Mouse (Mus musculus): ENCODE measurements around the gene Tfpt. TPM values are rescaled to one million over a fixed set of nuclear protein-coding genes. Genes with fewer than 3 reads are reported as not detected.
A peak's percentile ranks its signal among the peaks of the same experiment; 100 is the strongest.

The Tfpt gene
- polyA plus RNA-seq, 1 experiment from 2014 or later: 25.2 TPM

DNA sequence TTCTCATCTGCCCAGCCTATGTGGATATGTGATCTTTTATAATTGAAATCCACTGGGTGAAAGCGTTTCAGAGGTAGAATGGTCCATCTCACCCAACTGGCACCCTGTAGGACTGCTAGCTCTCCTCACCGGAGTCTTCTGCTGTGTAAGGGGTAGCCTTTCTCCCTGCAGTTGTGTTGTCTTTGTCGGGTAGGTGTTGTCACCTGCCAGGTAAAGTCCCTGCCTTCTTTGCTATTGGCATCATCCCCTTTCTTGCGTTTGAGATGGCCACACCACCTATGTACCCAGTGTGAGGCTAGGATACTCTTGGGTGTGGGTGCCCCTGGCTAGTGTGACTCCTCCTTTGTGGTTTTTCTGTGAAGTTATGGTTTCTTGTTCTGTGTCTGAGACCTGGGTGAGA lies 16.9 kb upstream of the Tfpt start:
- H3K36me3 ChIP-seq: peaks cover 16% of the 10 kb centered on the region
- peak overlapping the region; percentile 98 for H3K4me3 ChIP-seq (replicated peaks)
- peak overlapping the region; percentile 100 for H3K9ac ChIP-seq
- no peaks in the 10 kb centered on the region for H3K27me3 ChIP-seq (replicated peaks)
- peaks cover 27% of the 10 kb centered on the region for H3K4me1 ChIP-seq
- no peaks in the 10 kb centered on the region for H3K9me3 ChIP-seq
- H3K4me2 ChIP-seq: peak overlapping the region; percentile 72
- WGBS: 45% methylated on average over 4 of the region's 4 CpGs
- ATAC-seq (ENCODE audit: insufficient read depth, low FRiP score, low read depth): no peak
- no peak overlapping the region for H3K27ac ChIP-seq

DNA sequence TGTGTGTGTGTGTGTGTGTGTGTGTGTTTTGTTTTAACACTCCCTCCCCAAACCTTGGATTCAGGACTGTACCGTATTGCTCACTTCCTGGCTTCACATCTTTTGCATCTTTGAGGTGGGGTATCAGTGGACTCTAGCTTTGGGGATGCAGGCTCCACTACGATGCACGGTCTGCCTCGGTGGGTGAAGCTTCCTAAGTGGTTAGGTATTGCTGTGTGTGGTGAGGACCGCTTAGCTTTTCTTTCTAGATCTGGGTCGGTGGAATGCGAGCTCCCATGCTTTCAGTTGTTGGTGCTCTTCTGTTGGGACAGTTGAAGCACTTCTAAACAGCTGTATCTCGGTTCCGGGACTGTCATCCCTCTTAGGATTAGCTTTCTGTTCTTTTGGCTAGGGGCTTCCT lies 16.5 kb upstream of the Tfpt start:
- H3K4me2 ChIP-seq: peak overlapping the region; percentile 72
- no peak for ATAC-seq (ENCODE audit: insufficient read depth, low FRiP score, low read depth)
- no peaks in the 10 kb centered on the region for H3K9me3 ChIP-seq
- peaks cover 16% of the 10 kb centered on the region for H3K36me3 ChIP-seq
- H3K27ac ChIP-seq: 0 out of 2 replicates have a peak overlapping the region, but pooled peaks have one; percentile 99
- H3K4me1 ChIP-seq: peaks cover 27% of the 10 kb centered on the region
- WGBS: 10% methylated on average over 9 of the region's 9 CpGs
- H3K9ac ChIP-seq: peak overlapping the region; percentile 100
- peak overlapping the region; percentile 98 for H3K4me3 ChIP-seq (replicated peaks)
- no peaks in the 10 kb centered on the region for H3K27me3 ChIP-seq (replicated peaks)

DNA sequence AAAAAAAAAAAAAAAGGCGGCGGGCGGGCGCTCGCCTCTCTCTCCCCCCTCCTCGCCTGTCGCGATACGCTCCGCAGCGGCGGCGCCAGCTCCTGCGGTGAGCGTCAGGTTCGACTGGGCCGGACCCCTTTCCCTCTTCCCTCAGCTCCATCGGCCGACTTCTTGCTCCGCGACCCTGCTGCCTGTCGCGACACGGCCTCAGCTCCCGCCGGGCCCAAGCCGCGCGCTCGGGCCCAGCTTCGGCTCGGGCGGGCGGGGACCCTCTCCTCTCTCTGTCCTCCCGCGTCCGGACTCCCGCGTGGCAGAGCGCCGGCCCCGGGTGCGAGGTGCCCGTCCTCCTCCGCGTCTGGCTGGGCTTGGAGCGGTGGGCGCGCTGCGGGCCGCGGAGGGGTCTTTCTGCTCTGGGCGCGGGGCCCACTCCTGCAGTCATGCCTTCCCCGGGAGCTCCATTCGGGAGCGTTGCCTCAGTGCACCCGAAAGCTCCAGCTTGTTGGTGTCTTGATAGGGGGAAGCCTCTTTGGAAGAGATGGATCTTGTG lies 15.8 kb upstream of the Tfpt start:
- WGBS: 0% methylated on average over 52 of the region's 58 CpGs
- Histone ChIP-seq H3K9ac (peak overlapping the region; percentile 100), H3K27me3 (replicated peaks) (no peaks in the 10 kb centered on the region), H3K9me3 (no peaks in the 10 kb centered on the region), H3K4me3 (replicated peaks) (peak overlapping the region; percentile 98), H3K4me2 (peak overlapping the region; percentile 72), H3K27ac (peak overlapping the region; percentile 99), H3K36me3 (peaks cover 16% of the 10 kb centered on the region), H3K4me1 (peaks cover 27% of the 10 kb centered on the region)
- ATAC-seq (ENCODE audit: insufficient read depth, low FRiP score, low read depth): no peak

DNA sequence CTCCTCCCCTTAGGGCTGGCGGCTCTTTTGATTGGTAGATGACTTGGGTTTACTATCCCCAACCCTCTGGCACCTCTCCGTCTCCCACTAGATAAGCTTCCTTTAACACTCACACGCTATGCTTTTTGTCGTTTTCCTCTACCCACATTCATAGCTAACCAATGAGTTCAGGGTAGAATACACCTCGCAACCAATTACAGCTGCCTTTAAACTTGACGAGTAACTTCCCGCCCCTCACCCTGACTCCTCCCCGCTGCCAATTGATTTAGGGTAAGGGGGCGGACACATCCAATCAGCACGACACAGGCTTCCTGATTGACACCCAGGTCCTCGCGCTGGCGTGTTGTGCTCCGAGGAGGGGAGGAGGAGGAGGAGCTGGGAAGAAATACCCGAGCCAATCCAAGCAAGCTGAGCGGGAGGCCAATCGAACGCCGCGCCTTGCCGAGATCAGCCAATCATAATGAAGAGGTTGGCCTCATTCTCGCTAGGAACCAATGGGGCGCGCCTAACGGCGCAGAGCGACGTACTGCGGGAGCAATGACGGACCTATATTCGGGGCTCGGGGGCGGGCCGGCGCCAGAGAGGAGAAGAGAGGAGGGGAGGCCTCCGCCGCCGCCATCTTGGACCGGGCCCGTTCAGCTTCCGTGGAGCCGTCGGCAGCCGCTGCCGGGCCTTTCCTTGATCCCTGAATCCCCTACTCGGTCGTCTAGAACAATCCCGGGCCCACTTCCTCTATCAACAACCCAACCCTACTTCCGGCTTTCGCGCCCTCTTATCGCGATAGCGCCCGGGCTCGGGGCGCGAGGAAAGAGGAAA lies 15.2 kb upstream of the Tfpt start, which contains the start of gene Cnot3:
Cnot3 (plus strand) TSS at position 597 of the 816 bp plus-strand sequence.
- peak within 1 kb of the TSS; percentile 99 for H3K27ac ChIP-seq
- peak; percentile 98 for ATAC-seq (ENCODE audit: insufficient read depth, low FRiP score, low read depth)
- H3K36me3 ChIP-seq: peaks cover 21% of the 10 kb centered on the region; the same call in 1 of the 2 replicates
- WGBS: 0% methylated on average over 58 of the region's 58 CpGs
- H3K9ac ChIP-seq: peak within 1 kb of the TSS; percentile 100
- peak within 1 kb of the TSS; percentile 79 for H3K4me2 ChIP-seq
- H3K4me3 ChIP-seq (replicated peaks): peak within 1 kb of the TSS; percentile 98
- peaks cover 27% of the 10 kb centered on the region for H3K4me1 ChIP-seq
- H3K9me3 ChIP-seq: no peaks in the 10 kb centered on the region
- H3K27me3 ChIP-seq (replicated peaks): no peaks in the 10 kb centered on the region

DNA sequence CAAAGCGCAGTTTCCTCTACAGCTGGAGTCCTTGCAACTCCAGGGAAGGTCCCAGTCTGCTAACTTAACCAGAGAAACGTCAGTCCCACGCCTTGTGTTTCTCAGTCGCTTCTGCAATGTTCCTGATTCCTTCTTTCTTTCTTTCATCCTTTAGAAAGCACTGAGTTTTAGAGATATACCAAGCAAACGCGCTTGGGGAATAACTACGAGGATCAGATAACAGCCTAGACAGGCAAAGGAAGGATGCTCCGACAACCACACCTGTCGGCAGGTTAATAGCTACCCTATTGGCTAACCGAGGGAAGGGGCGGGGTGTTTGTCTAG lies 14.6 kb upstream of the Tfpt start:
- Histone ChIP-seq H3K4me1 (peaks cover 27% of the 10 kb centered on the region), H3K4me3 (replicated peaks) (peak overlapping the region; percentile 98), H3K27me3 (replicated peaks) (no peaks in the 10 kb centered on the region), H3K9me3 (no peaks in the 10 kb centered on the region), H3K27ac (peak overlapping the region; percentile 75), H3K36me3 (peaks cover 26% of the 10 kb centered on the region; the same call in 1 of the 2 replicates), H3K4me2 (peak overlapping the region; percentile 79), H3K9ac (no peak overlapping the region)
- ATAC-seq (ENCODE audit: insufficient read depth, low FRiP score, low read depth): no peak
- 1% methylated on average over 11 of the region's 11 CpGs for WGBS

DNA sequence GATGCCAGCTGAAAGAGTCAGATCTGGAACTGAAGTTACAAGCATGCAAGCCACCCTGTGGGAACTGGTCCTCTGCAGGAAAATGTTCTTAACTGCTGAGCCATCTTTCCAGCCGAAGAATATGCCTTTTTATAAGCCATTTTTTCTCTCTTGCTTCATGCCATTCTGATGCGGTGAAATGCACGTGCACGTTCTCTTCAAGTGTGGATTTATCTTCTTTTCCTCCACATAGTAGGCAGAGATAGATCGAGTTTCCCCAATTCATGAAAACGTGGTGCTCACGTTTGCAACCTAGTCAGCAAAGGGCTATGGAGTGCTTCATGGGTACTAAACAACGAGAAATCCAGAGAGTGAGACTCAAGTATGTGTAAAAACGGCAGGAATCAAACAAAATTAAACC lies 14.1 kb upstream of the Tfpt start:
- H3K9me3 ChIP-seq: no peaks in the 10 kb centered on the region
- H3K4me2 ChIP-seq: peak overlapping the region; percentile 79
- WGBS: 15% methylated on average over 9 of the region's 9 CpGs
- ATAC-seq (ENCODE audit: insufficient read depth, low FRiP score, low read depth): no peak
- H3K4me3 ChIP-seq (replicated peaks): peak overlapping the region; percentile 98
- H3K27ac ChIP-seq: peak overlapping the region; percentile 75; the same call in 1 of the 2 replicates
- no peak overlapping the region for H3K9ac ChIP-seq
- no peaks in the 10 kb centered on the region for H3K27me3 ChIP-seq (replicated peaks)
- H3K4me1 ChIP-seq: peaks cover 27% of the 10 kb centered on the region
- H3K36me3 ChIP-seq: peaks cover 31% of the 10 kb centered on the region

DNA sequence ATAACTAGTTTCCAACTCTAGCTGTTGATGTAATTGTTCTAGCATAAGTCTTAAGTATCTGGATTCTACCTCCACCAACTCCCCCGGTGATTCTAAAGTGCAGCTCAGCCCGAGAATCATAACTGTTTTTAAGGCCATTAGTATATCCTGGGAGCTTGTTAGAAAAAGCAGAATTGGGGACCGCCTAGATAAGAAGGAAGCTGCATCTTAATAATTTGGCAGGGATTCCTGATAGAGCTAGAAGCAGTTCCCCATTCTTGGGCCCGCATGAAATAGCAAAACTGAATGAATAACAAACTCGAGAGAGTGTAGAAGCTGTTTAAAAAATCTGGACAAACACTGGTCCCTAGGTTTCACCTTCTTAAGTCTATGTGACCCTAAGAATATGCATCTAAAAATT lies 13.7 kb upstream of the Tfpt start:
- ATAC-seq (ENCODE audit: insufficient read depth, low FRiP score, low read depth): no peak
- peaks cover 35% of the 10 kb centered on the region for H3K36me3 ChIP-seq
- no peak overlapping the region for H3K9ac ChIP-seq
- peak overlapping the region; percentile 79; the same call in 1 of the 2 replicates for H3K4me2 ChIP-seq
- H3K27ac ChIP-seq: no peak overlapping the region
- no peak overlapping the region; the same call in 1 of the 2 replicates for H3K4me3 ChIP-seq (replicated peaks)
- WGBS: 67% methylated on average over 5 of the region's 5 CpGs
- H3K4me1 ChIP-seq: peaks cover 27% of the 10 kb centered on the region
- no peaks in the 10 kb centered on the region for H3K27me3 ChIP-seq (replicated peaks)
- H3K9me3 ChIP-seq: no peaks in the 10 kb centered on the region

DNA sequence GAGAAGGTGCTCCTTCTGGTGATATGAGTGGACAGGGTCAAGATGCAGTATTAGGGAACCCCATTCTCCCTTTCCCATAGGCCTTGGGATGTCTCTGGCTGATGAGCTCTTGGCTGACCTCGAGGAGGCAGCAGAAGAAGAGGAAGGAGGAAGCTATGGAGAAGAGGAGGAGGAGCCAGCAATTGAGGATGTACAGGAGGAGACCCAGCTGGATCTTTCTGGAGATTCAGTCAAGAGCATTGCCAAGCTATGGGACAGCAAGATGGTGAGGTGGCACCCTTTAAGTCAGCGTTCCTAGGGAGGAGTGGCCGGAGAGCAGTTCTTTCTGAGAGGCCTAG lies 718 bp upstream of the Tfpt start:
- H3K9ac ChIP-seq: peak overlapping the region; percentile 73
- ATAC-seq (ENCODE audit: insufficient read depth, low FRiP score, low read depth): no peak
- peak overlapping the region; percentile 71 for H3K4me3 ChIP-seq (replicated peaks)
- H3K4me1 ChIP-seq: peaks cover 19% of the 10 kb centered on the region
- no peak overlapping the region for H3K27ac ChIP-seq
- 46% methylated on average over 3 of the region's 3 CpGs for WGBS
- peaks cover 14% of the 10 kb centered on the region; the same call in 1 of the 2 replicates for H3K36me3 ChIP-seq
- H3K9me3 ChIP-seq: no peaks in the 10 kb centered on the region
- H3K27me3 ChIP-seq (replicated peaks): no peaks in the 10 kb centered on the region
- H3K4me2 ChIP-seq: peak overlapping the region; percentile 88

DNA sequence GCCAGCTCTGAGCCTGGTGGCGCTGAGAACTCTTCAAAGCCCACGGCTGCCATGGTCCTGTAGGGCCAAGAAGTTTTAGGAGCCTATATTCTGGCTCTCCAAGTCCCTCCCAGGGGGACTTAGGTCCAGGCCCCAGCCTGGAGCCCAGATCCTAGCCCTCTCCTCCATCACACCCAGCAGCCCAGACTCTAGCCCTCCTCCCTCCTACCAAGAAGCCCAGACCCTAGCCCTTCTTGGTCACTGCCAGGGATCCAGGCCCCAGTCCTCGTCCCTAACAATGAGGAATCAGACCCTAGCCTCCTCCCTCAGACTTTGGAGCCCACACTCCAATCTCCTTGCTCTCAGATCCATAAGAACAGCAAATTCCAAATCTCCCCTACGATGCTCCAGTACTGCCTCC lies 699 bp downstream of the Tfpt start:
- H3K36me3 ChIP-seq: peaks cover 9% of the 10 kb centered on the region; the same call in 1 of the 2 replicates
- peak overlapping the region; percentile 94 for H3K4me2 ChIP-seq
- no peaks in the 10 kb centered on the region for H3K27me3 ChIP-seq (replicated peaks)
- H3K9ac ChIP-seq: peak overlapping the region; percentile 63
- no peak overlapping the region for H3K27ac ChIP-seq
- peak overlapping the region; percentile 71 for H3K4me3 ChIP-seq (replicated peaks)
- H3K4me1 ChIP-seq: peaks cover 19% of the 10 kb centered on the region
- H3K9me3 ChIP-seq: no peaks in the 10 kb centered on the region
- 33% methylated on average over 4 of the region's 4 CpGs for WGBS
- peak; percentile 11; the same call in 1 of the 2 replicates for ATAC-seq (ENCODE audit: insufficient read depth, low FRiP score, low read depth)

DNA sequence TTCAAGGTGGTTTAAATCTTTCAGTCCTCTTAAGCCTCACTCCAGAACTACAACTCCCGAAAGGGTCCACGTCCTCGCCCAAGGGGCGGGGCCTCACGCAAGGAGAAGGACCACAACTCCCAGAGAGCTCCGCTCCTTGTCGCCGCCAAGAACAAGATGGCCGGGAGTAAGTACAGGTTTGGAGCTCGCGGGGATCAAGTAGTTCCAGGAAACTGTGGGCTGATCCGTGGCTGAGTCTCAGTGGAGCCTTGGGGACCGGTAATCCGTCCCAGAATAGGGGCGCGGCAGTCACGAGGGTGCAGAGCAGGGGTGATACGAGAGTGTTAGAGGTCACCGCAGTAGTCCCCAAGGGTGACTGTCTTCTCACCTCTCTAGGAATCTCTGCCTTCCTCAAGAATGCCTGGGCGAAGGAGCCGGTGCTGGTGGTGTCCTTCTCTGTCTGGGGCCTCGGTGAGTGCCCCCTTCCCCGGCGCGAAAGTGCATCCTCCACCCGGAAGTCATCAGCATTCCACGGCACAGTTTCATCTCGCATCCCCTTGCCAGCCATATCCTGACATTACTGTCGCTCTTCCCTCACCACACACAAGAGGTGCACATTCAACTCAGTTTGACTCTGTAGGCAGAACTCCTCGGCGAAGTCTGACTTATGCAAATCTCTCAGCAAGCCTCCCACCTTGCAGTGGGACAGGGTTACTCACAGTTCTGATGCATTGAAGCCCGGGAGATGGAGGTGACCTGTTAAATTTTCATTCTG lies 12.3 kb downstream of the Tfpt start, which contains the start of gene Ndufa3:
Ndufa3 (plus strand) TSS at position 132 of the 754 bp plus-strand sequence.
- Histone ChIP-seq H3K9ac (peak within 1 kb of the TSS; percentile 35), H3K27me3 (replicated peaks) (no peaks in the 10 kb centered on the region), H3K4me2 (peak within 1 kb of the TSS; percentile 76), H3K36me3 (0 out of 2 replicates have a peak, but pooled peaks cover 15% of the 10 kb centered on the region), H3K4me1 (no peaks in the 10 kb centered on the region), H3K27ac (peak within 1 kb of the TSS; percentile 71), H3K4me3 (replicated peaks) (peak within 1 kb of the TSS; percentile 86), H3K9me3 (no peaks in the 10 kb centered on the region)
- WGBS: under 1% methylated on average over 32 of the region's 32 CpGs
- peak; percentile 96 for ATAC-seq (ENCODE audit: insufficient read depth, low FRiP score, low read depth)

DNA sequence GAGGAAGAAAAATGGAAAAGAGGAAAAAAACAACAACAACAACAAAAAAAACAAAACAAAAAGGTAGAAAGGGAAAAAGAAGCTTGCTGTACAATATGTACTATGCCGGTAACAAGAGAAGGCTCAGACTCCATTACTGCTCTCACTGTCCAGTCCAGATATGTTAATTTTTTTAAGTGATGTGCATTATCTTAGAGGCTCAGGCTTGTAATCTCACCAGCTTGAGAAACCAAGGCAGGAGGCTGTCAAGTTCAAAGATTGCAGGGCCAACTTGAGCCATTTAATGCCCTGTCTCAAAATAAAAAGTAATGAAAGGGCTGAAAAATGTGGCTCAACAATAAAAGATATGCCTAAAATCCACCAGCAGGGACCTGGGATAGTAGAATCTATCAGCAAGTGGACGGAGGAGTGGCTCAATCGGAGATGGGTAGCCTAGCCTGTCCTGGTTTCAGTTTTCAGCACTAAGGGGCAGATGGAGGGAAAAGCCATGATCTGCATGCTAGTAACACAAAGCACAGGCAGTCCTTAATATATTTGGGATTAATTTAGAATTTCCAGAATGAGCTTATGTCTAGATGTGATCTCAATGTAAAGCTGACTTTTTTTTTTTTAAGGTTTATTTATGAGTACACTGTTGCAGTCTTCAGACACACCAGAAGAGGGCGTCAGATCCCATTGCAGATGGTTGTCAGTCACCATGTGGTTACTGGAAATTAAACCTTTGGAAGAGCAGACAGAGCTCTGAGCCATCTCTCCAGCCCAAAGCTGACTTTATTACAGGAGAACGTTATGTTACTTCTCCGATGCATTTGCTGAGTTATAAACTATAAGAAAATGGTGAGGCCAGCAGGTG lies 13.1 kb downstream of the Tfpt start:
- Histone ChIP-seq H3K9ac (no peak overlapping the region), H3K4me2 (peak overlapping the region; percentile 76), H3K4me3 (replicated peaks) (peak overlapping the region; percentile 86), H3K27ac (no peak overlapping the region), H3K9me3 (no peaks in the 10 kb centered on the region), H3K27me3 (replicated peaks) (no peaks in the 10 kb centered on the region), H3K4me1 (no peaks in the 10 kb centered on the region), H3K36me3 (0 out of 2 replicates have a peak, but pooled peaks cover 14% of the 10 kb centered on the region)
- no peak for ATAC-seq (ENCODE audit: insufficient read depth, low FRiP score, low read depth)
- 37% methylated on average over 6 of the region's 6 CpGs for WGBS
